Mouse (Mus musculus): ENCODE data around the gene Rxrg.

- TF ChIP-seq ZNF384 (IDR thresholded peaks at IDR 0.05; ENCODE audit: low read depth, low read length) (no peak), HCFC1 (IDR thresholded peaks at IDR 0.05; ENCODE audit: borderline replicate concordance, insufficient read depth, low read length) (no peak), CHD2 (IDR thresholded peaks at IDR 0.05; ENCODE audit: low read depth, low read length) (no peak)
Measured at GRCm38 (mm10) chr1:167636948-167637347, 38.8 kb downstream of the Rxrg start.
